Mouse (Mus musculus) limb, embryonic 14.5 days (tissue): ENCODE data around the gene Myo3b. TPM values are rescaled to one million over a fixed set of nuclear protein-coding genes. Genes with fewer than 3 reads are reported as not detected.

Source experiments
- ATAC-seq: fragments of 200-750 bp; cut with Nextera tagmentation; 2 replicates; pipeline ENCODE4 v1.8.0; 2017; ENCODE audit warnings: low read depth, moderate number of reproducible peaks, moderate TSS enrichment; ENCODE audit not compliant: low FRiP score
- DNase-seq: peaks from one replicate; pipeline ENCODE4 v3.0.0-alpha.2; 2015; ENCODE audit warnings: low spot score
- H3K27ac ChIP-seq: fragments of 300-500 bp; sonication (generic); replicated peaks from 2 replicates; pipeline ENCODE4 v1.5.1; 2014; ENCODE audit warnings: low read depth, mild to moderate bottlenecking, low read length, moderate library complexity, mixed read lengths
- H3K27me3 ChIP-seq: fragments of 300-500 bp; sonication (generic); 2 replicates; pipeline ENCODE4 v1.6.1; 2014; ENCODE audit warnings: low read length, mixed read lengths; ENCODE audit not compliant: control insufficient read depth, insufficient read depth
- H3K36me3 ChIP-seq: fragments of 300-500 bp; sonication (generic); 2 replicates; pipeline ENCODE4 v1.6.1; 2014; ENCODE audit warnings: mild to moderate bottlenecking, low read length, moderate library complexity, mixed read lengths; ENCODE audit not compliant: control insufficient read depth, insufficient read depth
- H3K4me1 ChIP-seq: fragments of 300-500 bp; sonication (generic); 2 replicates; pipeline ENCODE4 v1.6.1; 2014; ENCODE audit warnings: antibody characterized with exemption, low read length, mixed read lengths; ENCODE audit not compliant: control insufficient read depth, insufficient read depth
- H3K4me2 ChIP-seq: fragments of 300-500 bp; sonication (generic); replicated peaks from 2 replicates; pipeline ENCODE4 v1.6.1; 2014; ENCODE audit warnings: low read depth, mild to moderate bottlenecking, low read length, moderate library complexity; ENCODE audit not compliant: severe bottlenecking
- H3K4me3 ChIP-seq: fragments of 300-500 bp; sonication (generic); replicated peaks from 2 replicates; pipeline ENCODE4 v1.5.1; 2014; ENCODE audit warnings: low read length
- H3K9ac ChIP-seq: fragments of 300-500 bp; sonication (generic); 2 replicates; pipeline ENCODE4 v1.6.1; 2014; ENCODE audit warnings: mild to moderate bottlenecking, low read depth, low read length, moderate library complexity; ENCODE audit not compliant: severe bottlenecking
- H3K9me3 ChIP-seq: fragments of 300-500 bp; sonication (generic); 2 replicates; pipeline ENCODE4 v1.6.1; 2016; ENCODE audit warnings: low read length; ENCODE audit not compliant: control insufficient read depth
- POLR2A ChIP-seq: fragments of 200-500 bp; IDR thresholded peaks from 2 replicates; pipeline ENCODE4 v1.8.0; 2012; ENCODE audit warnings: inconsistent platforms, mild to moderate bottlenecking, moderate library complexity, borderline replicate concordance; ENCODE audit not compliant: insufficient read depth, insufficient read length; ENCODE audit errors: extremely low read depth
- WGBS: fragments of 180-500 bp; shearing (Covaris S2); extraction: QIAGEN DNeasy Blood & Tissue Kit; methylation state at CpG from one replicate; pipeline ENCODE4 v1.1.7; 2014; 5-methylcytosine and 5-hydroxymethylcytosine counted together
- polyA plus RNA-seq, 2 experiments: library from polyadenylated mRNA; depleted of rRNA in 1 of 2; stranded (reverse) in 1 of 2; unstranded in 1 of 2; fragments of >200 nt; fragmentation: Nextera tagmentation in 1 of 2; extraction: Ambion mirVana in 1 of 2; gene quantifications; 2 replicates each; pipeline versions ENCODE4 v1.2.1 to v1.2.3; 2012 to 2014

Myo3b gene
- polyA plus RNA-seq, 2 experiments, result 0.04 TPM; not detected in 1

GRCm38 (mm10) chr2:70150399-70151035 is 111.6 kb downstream of the Myo3b start:
- DNase-seq, result no peak
- Histone ChIP-seq H3K4me2 (no peak overlapping the region), H3K27ac (no peak overlapping the region), H3K9me3 (no peaks in the 10 kb centered on the region), H3K9ac (no peak overlapping the region), H3K36me3 (no peaks in the 10 kb centered on the region), H3K4me3 (no peak overlapping the region), H3K4me1 (no peaks in the 10 kb centered on the region), H3K27me3 (no peaks in the 10 kb centered on the region)
- ATAC-seq, result no peak
- WGBS, result 74% methylated on average over 6 of the region's 6 CpGs
- no peak for TF ChIP-seq POLR2A

- Histone ChIP-seq H3K9ac (no peak overlapping the region), H3K9me3 (no peaks in the 10 kb centered on the region), H3K27ac (no peak overlapping the region), H3K4me1 (no peaks in the 10 kb centered on the region), H3K4me2 (no peak overlapping the region), H3K4me3 (no peak overlapping the region), H3K36me3 (no peaks in the 10 kb centered on the region), H3K27me3 (no peaks in the 10 kb centered on the region)
- 78% methylated on average over 3 of the region's 3 CpGs for WGBS
- DNase-seq, result no peak
- TF ChIP-seq POLR2A, result no peak
- ATAC-seq, result no peak
These were observed 113.0 kb downstream of the Myo3b start for GRCm38 (mm10) chr2:70151930-70152329.

DNA sequence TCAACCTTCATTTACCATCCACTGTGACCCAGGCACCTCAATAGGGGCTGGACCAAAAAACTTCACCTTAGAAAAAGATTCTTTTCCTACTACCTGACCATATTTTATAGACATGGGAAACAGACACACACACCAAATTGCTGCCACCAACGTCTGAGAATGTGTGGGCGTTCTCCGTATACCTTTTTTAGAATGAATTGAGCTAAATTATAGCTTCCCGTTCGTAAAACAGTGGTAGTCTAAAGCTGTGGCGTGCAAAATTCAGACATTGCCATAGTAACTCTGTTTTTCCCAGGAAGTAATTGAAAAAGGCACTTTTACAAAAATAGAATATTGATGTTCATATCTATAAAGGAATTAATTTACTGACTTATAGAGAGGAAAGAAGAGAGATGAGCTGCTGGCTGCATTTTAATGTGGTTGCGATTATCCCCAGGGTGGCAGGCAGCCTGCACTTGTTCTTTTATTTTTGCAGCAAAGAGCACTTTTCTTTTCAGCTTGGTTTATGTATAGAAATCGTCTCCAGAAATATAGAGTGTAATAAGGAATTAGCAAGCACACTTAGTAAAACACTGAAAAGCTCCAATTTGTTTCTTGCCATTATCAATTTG is 116.4 kb downstream of the Myo3b start:
- H3K4me3 ChIP-seq, result no peak overlapping the region
- H3K27me3 ChIP-seq, result no peaks in the 10 kb centered on the region
- no peaks in the 10 kb centered on the region for H3K36me3 ChIP-seq
- ATAC-seq (no peak), DNase-seq (no peak)
- H3K9me3 ChIP-seq, result no peaks in the 10 kb centered on the region
- H3K4me1 ChIP-seq, result no peaks in the 10 kb centered on the region
- no peak overlapping the region for H3K9ac ChIP-seq
- WGBS, result 58% methylated on average over 8 of the region's 8 CpGs
- H3K27ac ChIP-seq, result no peak overlapping the region
- no peak overlapping the region for H3K4me2 ChIP-seq
- no peak for TF ChIP-seq POLR2A

GRCm38 (mm10) chr2:70159543-70159942 is 120.6 kb downstream of the Myo3b start:
- DNase-seq (no peak), ATAC-seq (no peak)
- no peaks in the 10 kb centered on the region for H3K27me3 ChIP-seq
- no peak overlapping the region for H3K9ac ChIP-seq
- no peak overlapping the region for H3K4me3 ChIP-seq
- no peaks in the 10 kb centered on the region for H3K4me1 ChIP-seq
- H3K4me2 ChIP-seq, result no peak overlapping the region
- no peaks in the 10 kb centered on the region for H3K9me3 ChIP-seq
- H3K27ac ChIP-seq, result no peak overlapping the region
- TF ChIP-seq POLR2A, result no peak
- 38% methylated on average over 8 of the region's 8 CpGs for WGBS
- no peaks in the 10 kb centered on the region for H3K36me3 ChIP-seq

DNA sequence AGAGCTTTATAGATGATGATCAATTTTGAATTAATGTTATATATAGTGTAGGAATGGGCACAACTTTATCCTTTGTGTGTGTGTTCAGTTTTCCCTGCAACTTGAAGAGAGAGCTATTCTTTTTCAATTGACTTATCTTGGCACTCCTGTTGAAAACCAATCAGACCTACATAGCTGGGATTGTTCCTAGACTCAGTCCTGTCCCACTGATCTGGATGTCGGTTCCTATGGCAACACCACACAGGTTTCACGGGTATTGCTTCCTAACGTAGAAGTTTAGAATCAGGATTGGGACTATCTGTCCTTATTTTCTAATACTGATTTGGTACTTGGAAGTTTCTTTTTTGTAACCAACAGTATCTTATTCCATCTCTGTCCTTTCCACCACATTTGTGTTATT is 127.3 kb downstream of the Myo3b start:
- no peak overlapping the region for H3K27ac ChIP-seq
- DNase-seq, result no peak
- WGBS, result 63% methylated on average over 3 of the region's 3 CpGs
- no peaks in the 10 kb centered on the region for H3K27me3 ChIP-seq
- ATAC-seq, result no peak
- no peak overlapping the region for H3K9ac ChIP-seq
- TF ChIP-seq POLR2A, result no peak
- no peaks in the 10 kb centered on the region for H3K9me3 ChIP-seq
- H3K36me3 ChIP-seq, result no peaks in the 10 kb centered on the region
- no peaks in the 10 kb centered on the region for H3K4me1 ChIP-seq
- H3K4me2 ChIP-seq, result no peak overlapping the region
- no peak overlapping the region for H3K4me3 ChIP-seq
